ENCODE assay signal across 9 mouse cellular contexts in the genomic region with DNA sequence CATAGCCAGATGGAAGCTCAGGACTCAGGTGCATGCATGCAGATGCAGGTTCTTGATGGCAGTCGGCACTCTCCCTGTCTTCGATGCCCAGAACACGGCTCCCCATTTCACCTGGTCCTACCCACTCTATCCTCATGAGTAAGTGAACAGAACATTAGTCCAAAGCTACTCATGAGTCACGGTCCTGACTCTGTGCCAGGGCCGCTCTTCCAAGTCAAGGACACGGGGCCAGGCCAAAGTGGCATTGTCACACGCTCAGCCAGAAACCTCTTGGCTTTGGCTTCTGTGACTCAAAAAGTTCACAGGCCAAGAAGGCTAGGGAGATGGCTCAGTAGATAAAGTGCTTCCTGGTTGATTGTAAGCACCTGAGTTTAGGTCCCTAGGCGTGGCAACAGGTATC.
A peak's percentile ranks its signal among the peaks of the same experiment; 100 is the strongest.
DNase-seq lines count a peak whose midpoint lies in the region; TF ChIP-seq lines count a peak whose summit lies in the region.
"Had no signal": no experiment of that assay in that cellular context is flagged by ENCODE, and none has a peak within 500 bp of the region (broad histone marks: within the 10 kb centered on the region; RNA-seq: fewer than 3 reads in every experiment).

No protein-coding gene starts in this region.

- no peak overlapping the region for H3K27ac ChIP-seq in gastrocnemius, adult 2 months
- H3K27ac ChIP-seq: limb, embryonic 13.5 days had no signal

- TF ChIP-seq CTCF in gastrocnemius, adult 2 months (IDR thresholded peaks at IDR 0.05) = no peak

- no peak overlapping the region for H3K4me3 ChIP-seq in gastrocnemius, adult 2 months
- H3K4me3 ChIP-seq: limb, embryonic 13.5 days had no signal

- intact Hi-C loops in gastrocnemius, adult 2 months (cut with DNase I) = no loop called here

- DNase-seq in gastrocnemius, adult 2 months = peak; percentile 30
- no peak for DNase-seq in gastrocnemius, postnatal 25 days
- peak; percentile 78 for DNase-seq in 3134 (ENCODE audit: extremely low read depth, insufficient read length, low spot score)
- DNase-seq in adrenal gland, postnatal 14 days = peak; percentile 92
- peak; percentile 31 to 63 for DNase-seq in kidney, postnatal 36 days
- no peak for DNase-seq in embryo, embryonic 9.5 days (ENCODE audit: extremely low spot score)
- no peak for DNase-seq in layer of hippocampus, postnatal 25 days (ENCODE audit: extremely low spot score in 1 of 2, low spot score in 1 of 2)
- DNase-seq in neural tube, embryonic 10.5 days (ENCODE audit: extremely low spot score, low spot score) = no peak

Comparison
In these comparisons a context has a peak if more than half of its experiments do, and no peak if none do; other contexts are left out.
1. DNase-seq: peak in gastrocnemius, adult 2 months (single experiment), 3134 (single experiment), adrenal gland, postnatal 14 days (single experiment) and kidney, postnatal 36 days (2 of 2); none in gastrocnemius, postnatal 25 days (single experiment), embryo, embryonic 9.5 days (single experiment), layer of hippocampus, postnatal 25 days (0 of 2) and neural tube, embryonic 10.5 days (single experiment).